Mouse (Mus musculus) heart, postnatal 0 days (tissue): ENCODE data around the gene Maml1.

Experiments
- CTCF ChIP-seq: IDR thresholded peaks from 2 replicates; pipeline ENCODE4 v1.5.1; 2016; ENCODE audit warnings: antibody characterized with exemption, control low read depth, low read depth
- EP300 ChIP-seq: IDR thresholded peaks from 2 replicates; pipeline ENCODE4 v1.6.1; 2016; ENCODE audit warnings: antibody characterized with exemption, low read depth

- TF ChIP-seq CTCF (no peak), EP300 (no peak)
These were observed 44.8 kb upstream of the Maml1 start for GRCm38 (mm10) chr11:50336891-50337290.
